Mouse (Mus musculus) heart, postnatal 10 days (tissue): Measurements from ENCODE around the gene Rasgrf1. TPM values are rescaled to one million over a fixed set of nuclear protein-coding genes. Genes with fewer than 3 reads are reported as not detected.

Experiments used
- DNase-seq, 2 experiments: peaks; one replicate each; pipeline ENCODE4 v3.0.0; 2021
- intact Hi-C: fragments of 180-260 bp; cut with DNase I; formaldehyde crosslinking; loops from one replicate; pipeline ENCODE4 v1.15.1; 2025
- total RNA-seq, 2 experiments: library from RNA; stranded (reverse); gene quantifications; 2 replicates each; pipeline ENCODE4 v1.2.3; 2021

Gene Rasgrf1
- total RNA-seq, result not detected

DNA sequence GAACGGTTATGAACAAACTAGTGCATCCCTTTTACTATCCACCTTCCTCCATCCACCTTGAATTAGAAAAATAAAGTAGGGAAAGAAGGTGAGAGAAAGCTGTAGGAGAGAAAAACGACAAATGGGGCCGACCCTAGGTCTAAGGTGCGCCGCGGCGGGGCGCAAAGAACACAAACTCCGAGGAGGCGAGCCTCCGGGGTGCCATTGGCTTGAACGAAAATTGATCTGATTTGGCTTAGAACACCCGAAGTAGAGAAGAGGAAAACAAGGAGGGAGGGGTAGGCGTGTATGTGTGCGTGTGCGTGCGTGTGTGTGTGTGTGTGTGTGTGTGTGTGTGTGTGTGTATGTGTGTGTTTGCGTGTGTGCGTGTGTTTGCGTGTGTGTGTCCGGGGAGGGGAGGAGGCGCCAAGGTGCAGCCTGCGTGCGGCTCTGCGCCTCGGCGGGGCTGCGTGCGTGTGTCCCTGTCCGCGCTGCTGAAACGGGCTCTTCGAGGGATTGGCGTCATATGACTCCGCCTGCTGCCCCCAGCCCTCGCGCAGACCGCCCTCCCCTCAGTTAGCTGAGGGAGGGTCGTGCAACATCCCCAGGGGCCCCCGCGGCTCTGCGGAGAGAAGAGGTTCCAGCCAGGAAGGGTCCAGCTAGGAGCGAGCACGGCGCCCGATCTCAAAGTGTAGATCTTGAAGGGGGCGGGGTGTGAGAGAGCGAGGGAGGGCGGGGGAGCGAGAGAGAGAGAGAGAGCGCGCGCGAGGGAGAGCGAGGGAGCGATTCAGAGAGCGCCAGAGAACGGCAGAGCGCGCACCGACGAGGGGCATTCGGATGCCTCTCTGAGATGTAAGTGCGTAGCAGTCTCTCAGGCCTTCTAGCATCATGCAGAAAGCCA is at the start of gene Rasgrf1:
Gene Rasgrf1, plus strand, starts transcription at position 778 of the 880 bp plus-strand sequence.
- intact Hi-C loops, result no loop called here
- peak in 1 of 2 experiments; percentile 18 for DNase-seq

DNA sequence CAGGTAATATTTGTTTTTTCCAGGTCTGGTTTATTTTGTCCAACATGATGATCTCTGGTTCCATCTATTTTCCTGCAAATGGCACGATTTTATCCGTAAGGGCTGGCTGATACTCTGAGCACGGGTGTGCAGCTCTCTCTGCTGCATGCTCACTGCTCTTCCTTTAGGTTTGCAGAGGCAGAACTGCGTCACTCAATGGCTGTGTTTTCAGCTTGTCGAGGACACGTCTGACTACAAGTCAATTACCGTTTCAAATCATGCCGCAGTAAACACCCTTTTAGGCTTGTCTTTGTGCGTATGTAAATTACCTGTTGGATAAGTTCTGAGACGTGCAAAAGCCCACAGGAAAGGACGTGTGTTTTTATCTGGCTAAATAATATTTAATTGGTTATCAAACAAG is 49.6 kb upstream of the Rasgrf1 start:
- intact Hi-C loops, result no loop called here
- DNase-seq, result no peak

DNA sequence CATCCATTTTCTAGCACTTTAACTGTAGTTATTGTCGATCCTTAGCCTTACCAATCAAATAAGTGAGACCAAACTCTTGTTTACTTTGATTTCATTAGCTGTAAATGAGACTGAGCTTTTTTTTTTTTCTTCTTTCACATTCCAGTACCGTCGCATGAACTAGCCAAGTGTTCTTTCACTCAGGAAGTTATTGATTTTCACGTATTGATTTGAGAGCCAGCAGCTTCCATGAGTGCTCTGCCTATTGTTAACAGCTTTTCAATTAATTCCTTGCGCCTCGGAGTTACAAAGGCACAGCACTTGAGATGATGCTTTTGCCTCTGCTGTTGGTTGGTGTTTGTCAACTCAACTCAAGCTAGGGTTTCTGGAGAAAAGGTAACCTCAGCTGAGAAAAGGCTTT is 49.1 kb upstream of the Rasgrf1 start:
- intact Hi-C loops, result no loop called here
- no peak for DNase-seq

DNA sequence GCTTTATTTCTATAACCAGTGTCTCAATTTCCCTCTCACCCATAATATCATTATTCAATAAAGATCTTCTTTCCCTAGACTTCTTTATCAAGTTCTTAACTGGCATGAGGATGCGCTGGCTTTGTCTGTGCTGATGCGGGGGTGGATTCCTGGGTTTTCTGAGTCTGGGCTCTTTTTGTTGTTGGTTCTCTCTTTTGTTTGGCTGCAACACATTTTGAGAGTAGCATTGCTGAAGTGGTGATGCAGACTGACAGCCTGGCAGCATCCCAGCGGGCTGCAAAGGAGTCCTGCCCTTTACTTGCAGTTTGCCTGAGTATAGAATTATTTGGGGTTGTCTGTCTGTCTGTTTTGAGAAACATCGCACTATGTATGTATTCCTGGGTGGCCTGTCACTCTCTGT is 42.6 kb upstream of the Rasgrf1 start:
- intact Hi-C loops, result no loop called here
- DNase-seq, result no peak

DNA sequence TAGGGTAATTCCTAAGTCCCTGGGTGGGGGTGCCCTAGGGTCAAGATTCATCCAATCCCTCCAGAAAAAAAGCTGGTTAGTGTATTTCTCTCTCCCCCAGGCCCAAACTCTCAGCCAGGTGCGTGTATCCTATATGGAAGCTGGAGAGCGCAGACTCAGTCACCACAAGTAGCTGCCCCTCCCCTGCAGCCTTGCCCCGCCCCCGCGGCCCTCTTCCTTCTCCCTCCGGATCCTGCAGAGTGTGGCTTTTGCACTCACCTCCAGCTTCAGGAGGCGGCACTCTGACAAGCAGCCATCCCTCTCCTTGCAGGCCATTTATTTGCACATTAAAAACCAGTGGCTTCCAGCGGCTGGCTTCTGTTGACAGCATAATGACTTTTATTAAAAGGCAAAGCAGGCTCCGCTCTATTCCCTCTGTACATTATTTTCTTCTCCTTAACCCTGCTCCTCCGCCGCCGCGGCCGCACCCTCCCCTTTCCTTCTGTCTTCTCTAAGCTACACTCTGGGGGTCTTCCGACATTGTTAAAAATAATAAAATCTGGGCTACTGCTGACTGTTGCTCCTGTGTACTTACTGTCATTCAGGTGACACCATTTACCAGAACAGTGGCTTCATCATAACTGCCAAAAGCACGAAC is 41.5 kb upstream of the Rasgrf1 start:
- no peak for DNase-seq
- intact Hi-C loops, result no loop called here

DNA sequence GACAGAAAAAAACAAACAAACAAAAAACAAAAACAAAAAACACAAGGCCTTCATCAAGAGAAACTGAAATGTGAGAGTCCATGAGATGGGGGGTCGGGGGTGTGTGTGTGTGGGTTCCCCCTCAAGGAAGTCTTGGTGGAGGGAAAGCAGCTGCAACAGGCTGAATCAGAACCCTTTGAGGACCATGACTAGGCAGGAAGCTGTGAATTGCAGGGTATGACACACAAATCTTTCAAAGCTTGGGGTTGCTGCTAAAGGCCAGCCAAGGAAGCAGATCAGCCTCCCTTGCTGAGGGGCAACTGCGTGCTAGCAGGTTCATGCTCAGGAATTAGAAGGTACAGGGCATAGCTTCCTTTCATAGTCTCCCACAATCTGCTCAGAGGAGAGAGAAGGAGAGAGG is 40.1 kb upstream of the Rasgrf1 start:
- intact Hi-C loops, result no loop called here
- DNase-seq, result no peak

DNA sequence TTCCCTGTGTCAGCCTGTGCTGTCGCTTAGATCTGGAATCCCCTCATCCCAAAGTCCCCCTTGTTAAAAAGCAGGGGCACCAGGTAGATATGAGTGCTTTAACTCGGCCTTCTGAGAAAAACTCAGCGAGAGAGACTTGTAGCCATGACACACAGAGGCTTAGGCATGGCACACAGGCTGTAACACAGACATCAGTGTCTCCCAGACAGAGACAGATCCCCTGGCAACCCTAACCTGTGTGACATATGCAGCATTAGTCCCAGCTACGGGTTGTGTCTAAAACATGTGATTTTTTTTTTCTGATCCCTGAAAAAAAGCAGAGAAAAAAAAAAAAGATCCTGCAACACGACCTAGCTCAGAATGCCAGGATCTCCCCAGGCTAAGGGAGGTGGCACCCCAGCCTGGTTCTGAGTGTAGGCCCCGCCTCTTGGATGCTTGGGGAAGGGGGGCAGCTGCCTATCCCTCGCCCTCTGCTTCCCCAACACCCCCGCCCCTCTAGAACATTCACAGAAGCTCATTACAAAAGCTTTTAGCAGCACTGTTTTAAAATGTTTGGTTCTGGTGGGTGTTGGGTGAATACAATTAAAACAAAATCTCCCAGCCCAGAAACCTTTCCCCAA is 39.1 kb upstream of the Rasgrf1 start:
- no peak for DNase-seq
- intact Hi-C loops, result no loop called here

DNA sequence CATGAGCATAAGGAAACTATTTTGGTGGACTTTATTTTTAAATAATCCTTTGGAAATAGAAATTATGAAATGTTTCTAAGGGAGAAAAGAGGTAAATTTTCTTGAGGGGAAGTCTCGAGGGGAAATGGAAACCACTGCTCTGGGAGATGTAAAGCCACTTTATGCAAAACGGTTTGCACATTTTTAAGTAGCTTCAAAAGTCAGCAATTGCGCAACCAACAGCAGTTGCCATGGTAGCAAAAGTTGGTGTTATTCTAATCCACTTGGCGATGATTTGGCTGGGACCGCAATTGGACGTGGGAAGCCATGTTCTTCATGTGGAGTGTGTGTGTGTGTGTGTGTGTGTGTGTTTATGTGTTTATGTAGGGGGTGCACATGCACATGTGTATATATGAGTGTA is 37.6 kb upstream of the Rasgrf1 start:
- no peak for DNase-seq
- intact Hi-C loops, result no loop called here

DNA sequence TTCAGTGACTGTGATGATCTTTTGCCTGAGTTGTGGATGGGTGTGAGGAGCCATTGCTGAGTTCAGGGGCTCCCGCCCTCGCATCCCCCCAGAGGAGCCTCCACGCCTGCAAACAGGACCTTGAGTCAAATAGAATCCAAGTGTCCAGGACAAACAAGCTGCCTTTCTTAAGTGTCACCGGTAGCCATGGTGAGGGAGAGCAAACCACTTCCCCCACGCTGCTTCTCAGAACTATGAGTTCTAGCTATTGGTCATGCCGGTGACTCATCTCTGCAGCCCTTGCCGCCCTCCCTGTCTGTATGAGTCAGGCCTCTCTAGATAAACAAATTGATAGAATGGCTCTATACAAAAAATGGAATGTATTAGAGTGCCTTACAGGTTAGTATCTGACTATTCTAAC is 35.3 kb upstream of the Rasgrf1 start:
- intact Hi-C loops, result no loop called here
- peak; percentile 3 to 13 for DNase-seq

DNA sequence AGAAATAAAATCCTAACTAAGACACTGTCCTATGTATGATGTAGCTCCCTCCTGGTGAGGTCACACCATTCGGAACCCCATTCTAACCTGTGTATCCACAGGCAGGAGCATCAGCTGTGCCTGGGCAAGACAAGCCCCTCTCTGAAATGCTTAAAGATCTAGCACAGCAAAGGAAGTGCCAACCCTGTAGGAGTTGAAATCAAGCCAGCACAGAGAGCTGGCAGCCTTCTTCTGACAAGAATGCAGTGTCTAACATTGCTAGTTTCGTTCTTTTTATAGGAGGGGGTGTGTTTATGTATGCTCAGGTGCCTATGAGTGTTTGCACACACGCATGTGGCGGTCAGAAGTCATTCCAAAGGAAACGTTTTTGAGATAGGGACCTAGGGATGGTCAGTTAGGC is 34.2 kb upstream of the Rasgrf1 start:
- no peak for DNase-seq
- intact Hi-C loops, result no loop called here

DNA sequence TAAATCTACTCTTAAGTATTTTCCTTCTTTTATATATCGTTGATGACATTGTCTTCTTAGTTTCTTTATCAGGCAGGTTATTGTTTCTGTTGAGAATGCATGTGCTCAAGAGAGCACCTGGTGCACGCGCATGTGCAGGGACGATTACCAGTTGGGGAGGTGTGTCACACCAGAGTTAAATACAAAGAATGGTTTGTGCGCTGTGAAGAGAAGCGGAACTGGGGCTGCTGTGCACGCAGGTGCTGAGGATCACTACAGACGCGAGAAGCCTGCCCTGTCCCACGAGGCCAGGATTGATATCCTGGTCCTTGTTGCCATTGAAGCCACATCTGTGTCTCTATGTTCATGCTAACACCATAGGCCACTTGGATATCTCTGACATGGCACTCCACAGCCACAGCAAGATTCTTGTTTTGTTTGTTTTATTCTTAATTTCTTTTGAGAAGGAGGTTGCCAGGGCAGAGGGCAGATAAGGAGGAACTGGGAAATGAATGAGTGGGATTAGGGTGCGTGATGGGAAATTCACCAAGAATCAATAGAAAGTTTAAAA is 31.2 kb upstream of the Rasgrf1 start:
- intact Hi-C loops, result no loop called here

DNA sequence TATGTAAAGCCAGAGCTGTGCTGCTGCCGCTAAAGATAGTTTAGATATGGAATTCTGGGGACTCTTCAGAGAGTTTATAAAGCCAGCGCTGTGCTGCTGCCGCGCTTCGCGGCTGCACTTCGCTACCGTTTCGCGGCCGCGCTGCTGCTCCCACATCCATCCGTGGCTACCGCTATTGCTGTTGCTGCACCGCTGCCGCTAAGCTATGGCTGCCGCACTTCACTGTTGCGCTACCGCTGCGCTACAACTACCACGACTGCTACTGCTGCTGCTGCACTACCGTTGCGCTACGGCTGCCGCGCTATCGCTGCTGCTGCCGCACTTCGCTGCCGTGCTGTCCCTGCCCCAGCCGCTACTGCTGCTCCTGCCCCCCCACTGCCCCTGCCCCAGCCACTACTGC is 30.1 kb upstream of the Rasgrf1 start:
- intact Hi-C loops, result no loop called here
- DNase-seq, result no peak

More for the DNA sequence above, 31.2 kb upstream of the Rasgrf1 start:
- no peak for DNase-seq

DNA sequence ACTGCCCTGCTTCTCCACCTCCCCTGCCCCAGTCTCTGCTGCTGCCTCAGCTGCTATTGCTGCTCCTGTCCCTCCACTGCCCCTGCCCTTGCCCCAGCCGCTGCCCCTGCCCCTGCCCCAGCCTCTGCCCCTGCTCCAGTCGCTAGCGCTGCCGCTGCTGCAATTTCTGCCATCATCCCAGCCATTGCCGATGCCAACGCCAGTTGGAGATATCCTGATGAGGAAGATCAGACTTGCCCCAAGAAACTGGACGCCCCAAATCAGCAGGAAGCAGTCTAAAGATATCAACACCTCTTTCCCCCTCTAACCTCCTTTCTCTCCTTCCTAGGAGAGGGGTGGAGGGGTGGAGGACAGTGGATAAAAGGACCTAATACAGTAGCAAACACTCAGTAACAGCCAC is 28.2 kb upstream of the Rasgrf1 start:
- intact Hi-C loops, result no loop called here
- no peak for DNase-seq

DNA sequence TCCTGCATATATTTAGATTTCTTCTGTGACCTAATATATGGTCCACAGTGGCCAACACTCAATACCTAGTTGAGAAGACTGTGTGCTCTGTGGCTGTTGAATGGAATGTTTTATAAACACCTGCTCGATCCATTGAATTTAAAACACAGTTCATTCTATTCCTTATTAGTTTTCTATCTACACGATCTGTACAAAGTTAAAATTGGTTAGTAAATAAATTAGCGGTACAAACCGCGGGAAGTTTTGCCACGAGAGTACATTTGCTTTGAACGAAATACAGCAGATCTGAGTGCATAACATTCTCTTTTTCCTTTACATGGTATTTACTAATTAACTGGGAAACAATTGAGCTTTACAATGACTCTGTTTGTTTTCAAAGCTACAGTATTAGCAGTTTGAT is 27.1 kb upstream of the Rasgrf1 start:
- peak in 1 of 2 experiments; percentile 12 for DNase-seq
- intact Hi-C loops, result no loop called here

DNA sequence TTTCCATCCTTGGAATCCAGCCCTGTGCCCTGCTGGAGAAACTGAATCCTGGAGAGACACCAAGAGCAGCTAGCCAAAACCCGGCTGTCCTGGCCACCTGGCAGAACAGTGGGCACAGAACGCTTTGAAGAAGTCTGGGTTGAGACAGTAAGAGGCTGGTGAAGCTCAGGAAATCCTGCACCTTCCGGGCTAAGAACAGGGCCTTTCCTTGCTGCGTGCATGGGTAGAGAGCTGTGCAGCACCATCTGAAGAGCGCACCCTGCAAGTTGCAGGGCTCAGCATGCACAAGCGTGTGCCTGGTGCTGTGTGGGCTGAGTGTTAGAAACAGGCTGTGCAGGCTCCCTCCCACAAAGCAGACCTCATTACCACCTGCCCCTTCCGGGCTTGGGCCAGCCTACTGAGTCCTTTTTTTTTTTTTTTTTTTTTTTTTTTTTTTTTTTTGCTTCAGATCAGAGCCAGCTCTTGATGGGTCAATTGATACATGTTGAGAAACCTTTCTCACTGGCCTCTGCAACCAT is 23.9 kb upstream of the Rasgrf1 start:
- intact Hi-C loops, result no loop called here
- DNase-seq, result no peak

DNA sequence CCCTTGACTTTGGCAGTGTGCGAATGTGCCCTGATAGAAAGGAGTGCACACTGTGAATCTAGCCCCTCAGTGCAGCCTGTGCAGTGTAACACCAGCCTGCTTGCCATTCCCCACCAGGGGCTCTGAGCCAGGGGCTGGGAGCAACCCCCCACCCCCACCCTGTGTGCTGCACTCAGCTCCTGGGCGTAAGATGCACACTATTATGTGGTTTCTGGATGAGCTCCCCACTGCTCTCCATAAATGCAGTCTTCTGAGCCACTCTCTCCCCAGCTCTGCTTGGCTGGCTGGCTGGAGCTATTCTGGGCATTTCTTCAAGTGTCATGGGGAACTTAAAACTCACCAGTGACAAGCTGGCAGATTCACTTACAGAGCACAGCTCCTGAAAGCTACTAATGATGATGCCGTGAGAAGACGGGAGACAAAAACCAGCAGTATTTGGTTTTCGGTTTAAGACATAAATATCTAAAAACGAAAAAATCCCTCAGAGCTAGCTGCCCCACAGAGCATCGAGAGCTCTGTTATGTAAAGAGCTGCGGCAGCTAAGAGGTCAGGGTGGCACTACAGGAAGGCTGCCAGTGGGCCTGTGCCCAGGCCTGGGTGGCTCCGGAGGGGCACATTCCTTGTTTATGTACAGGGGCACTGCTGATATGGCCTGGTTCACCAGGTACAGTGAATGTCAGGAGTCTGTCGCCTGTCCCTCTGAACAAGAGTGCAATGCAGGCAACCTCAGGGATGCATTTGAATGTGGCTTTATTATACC is 18.0 kb upstream of the Rasgrf1 start:
- no peak for DNase-seq
- intact Hi-C loops, result no loop called here

DNA sequence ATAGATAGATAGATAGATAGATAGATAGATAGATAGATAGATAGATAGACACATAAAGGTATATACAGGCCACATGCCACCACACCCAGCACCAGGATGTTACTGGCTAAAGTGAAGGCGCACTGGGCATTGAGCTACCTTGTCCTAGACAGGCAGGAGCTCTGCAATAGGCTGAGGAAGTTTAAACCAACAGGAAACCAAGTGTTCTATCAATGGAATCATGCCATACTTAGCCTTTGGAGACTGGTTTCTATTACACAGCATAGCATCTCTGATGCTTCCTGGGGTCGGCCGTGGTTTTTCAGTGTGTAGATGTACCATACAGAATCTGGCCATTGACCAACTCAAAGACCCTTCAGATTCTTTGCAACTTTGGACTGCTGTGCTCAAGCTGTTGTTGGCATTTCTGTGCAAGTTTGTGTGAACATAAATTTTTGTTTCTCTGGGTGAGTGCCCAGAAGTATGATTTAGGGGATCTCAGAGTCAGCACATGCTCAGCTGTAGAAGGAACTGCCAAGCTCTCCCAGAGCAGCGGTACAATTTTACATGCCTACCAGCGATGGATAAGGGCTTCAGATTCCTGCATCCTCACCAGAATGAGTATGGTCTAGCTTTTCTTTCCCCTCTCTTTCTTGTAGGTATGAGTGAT is 17.0 kb upstream of the Rasgrf1 start:
- no peak for DNase-seq
- intact Hi-C loops, result no loop called here

DNA sequence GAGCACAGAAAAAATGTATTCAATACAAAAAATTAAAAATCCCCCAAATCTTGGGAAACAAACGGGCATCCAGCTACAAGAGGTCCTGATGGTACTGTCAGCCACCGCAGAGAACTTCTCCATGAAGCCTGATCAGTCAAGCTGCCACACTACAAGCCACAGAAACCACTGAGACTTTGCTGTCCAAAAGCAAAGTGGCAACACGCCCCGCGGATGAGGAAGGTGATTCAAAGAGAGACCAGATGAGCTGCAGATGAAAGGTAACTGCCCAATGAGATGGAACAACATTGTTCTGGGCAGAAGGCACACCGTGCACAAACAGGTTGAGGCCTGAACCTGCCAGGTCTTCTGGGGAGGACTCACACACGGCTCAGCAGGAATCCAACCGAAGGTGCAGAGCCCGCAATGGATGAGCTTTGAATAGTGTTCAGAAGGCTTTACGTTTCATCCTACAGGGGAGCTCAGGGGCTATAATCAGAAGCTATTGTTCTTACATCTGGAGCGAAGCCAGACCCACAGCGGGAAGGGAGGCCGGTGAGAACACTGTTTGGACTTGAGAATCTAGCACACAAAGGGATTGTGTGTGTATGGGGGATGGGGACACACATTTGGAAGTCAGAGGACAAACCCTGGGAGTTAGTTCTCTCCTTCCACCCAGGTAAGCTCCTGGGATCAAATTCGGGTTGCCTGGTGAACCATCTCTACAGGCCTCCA is 9.4 kb upstream of the Rasgrf1 start:
- DNase-seq, result no peak
- intact Hi-C loops, result no loop called here

DNA sequence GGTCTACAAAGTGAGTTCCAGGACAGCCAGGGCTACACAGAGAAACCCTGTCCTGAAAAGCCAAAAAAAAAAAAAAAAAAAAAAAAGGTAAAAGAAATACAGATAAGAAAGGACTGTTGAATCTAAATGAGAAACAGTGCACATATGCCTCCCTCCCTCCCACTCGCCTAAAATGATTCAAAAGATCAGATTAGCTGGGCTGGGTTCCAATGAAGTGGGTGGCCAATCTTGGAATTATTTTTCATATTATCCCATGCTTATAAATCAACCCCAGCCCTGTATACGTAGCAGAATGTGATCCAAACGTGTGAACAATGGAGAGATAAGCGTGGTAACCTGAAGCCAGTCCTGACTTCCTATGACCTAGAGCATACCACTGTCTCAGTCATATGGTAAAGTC is 8.5 kb upstream of the Rasgrf1 start:
- no peak for DNase-seq
- intact Hi-C loops, result no loop called here

DNA sequence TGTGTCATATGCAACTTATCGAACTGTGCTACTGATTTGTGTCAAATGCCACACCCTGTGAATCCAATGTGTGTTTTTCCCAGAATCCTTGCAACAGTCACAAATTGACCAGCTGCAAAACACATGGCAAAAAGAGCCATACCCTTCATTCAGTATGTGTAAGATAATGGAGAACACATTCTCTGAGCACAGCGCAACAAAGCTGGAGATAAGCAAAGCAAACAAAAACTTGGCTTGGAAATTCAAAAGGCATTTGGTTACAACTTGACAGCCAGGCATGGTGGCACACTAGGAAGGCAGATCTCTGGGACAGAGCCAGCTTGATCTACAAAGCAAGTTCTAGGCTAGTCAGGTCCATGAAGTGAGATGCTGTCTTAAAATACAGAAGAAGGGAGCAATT is 6.9 kb upstream of the Rasgrf1 start:
- intact Hi-C loops, result no loop called here
- no peak for DNase-seq
